Mouse (Mus musculus) lung, adult 2 months (tissue): ENCODE data around the gene Kin.

Experiments
- CTCF ChIP-seq: fragments of 200-500 bp; IDR thresholded peaks from 2 replicates; pipeline ENCODE4 v1.5.1; 2011; ENCODE audit warnings: mild to moderate bottlenecking, low read length, control low read depth; ENCODE audit not compliant: insufficient read depth
- POLR2A ChIP-seq: fragments of 200-500 bp; IDR thresholded peaks from 2 replicates; pipeline ENCODE4 v1.6.1; 2011; ENCODE audit warnings: low read depth, mild to moderate bottlenecking, control low read depth, low read length, borderline replicate concordance; ENCODE audit errors: extremely low read depth

GRCm38 (mm10) chr2:10131296-10131695 is 50.9 kb downstream of the Kin start, which contains the start of gene Itih2:
- TF ChIP-seq POLR2A: no peak
- TF ChIP-seq CTCF: no peak
